Mouse (Mus musculus) monocyte, adult 5-6 weeks (primary cell): ENCODE data around the gene Bfsp2. TPM values are rescaled to one million over a fixed set of nuclear protein-coding genes. Genes with fewer than 3 reads are reported as not detected.
"Not testable (repeated sequence)": the region's sequence is repeated elsewhere in the genome, so short reads cannot be mapped to it uniquely, and the experiment has no call there.

ENCODE experiments used
- ATAC-seq: fragments of 153-309, 156-312 bp; replicated peaks from 2 replicates; pipeline ENCODE4 v1.8.0; 2017; ENCODE audit warnings: mild to moderate bottlenecking; ENCODE audit not compliant: low TSS enrichment, insufficient number of reproducible peaks, severe bottlenecking, poor library complexity, low FRiP score
- total RNA-seq: library from RNA; stranded (forward); fragments of 200-1000, 200-491, 200-594 nt; gene quantifications from 3 replicates; pipeline ENCODE4 v1.2.3, GENCODE M21; 2017

Bfsp2 gene
- total RNA-seq, 1 experiment from 2014 or later = 3.0 TPM

GRCm38 (mm10) chr9:103443121-103443823 is 36.9 kb downstream of the Bfsp2 start:
- no peak for ATAC-seq

GRCm38 (mm10) chr9:103440597-103440996 is 39.6 kb downstream of the Bfsp2 start:
- no peak for ATAC-seq

GRCm38 (mm10) chr9:103437104-103437503 is 43.1 kb downstream of the Bfsp2 start:
- no peak for ATAC-seq

- ATAC-seq = no peak; the same call in 1 of the 2 replicates
These were observed 46.1 kb downstream of the Bfsp2 start for GRCm38 (mm10) chr9:103434116-103434515.

- ATAC-seq = no peak
These were observed 48.0 kb downstream of the Bfsp2 start for GRCm38 (mm10) chr9:103432122-103432778.

- no peak for ATAC-seq
These were observed 48.5 kb downstream of the Bfsp2 start for GRCm38 (mm10) chr9:103431718-103432117.

GRCm38 (mm10) chr9:103430431-103431220 is 49.6 kb downstream of the Bfsp2 start:
- ATAC-seq = no peak

GRCm38 (mm10) chr9:103426425-103426824 is 53.8 kb downstream of the Bfsp2 start:
- ATAC-seq = 0 out of 2 replicates have a peak, but pooled peaks have one; percentile 36

GRCm38 (mm10) chr9:103424869-103425268 is 55.4 kb downstream of the Bfsp2 start:
- peak; percentile 49; the same call in 1 of the 2 replicates for ATAC-seq

- no peak for ATAC-seq
These were observed 56.3 kb downstream of the Bfsp2 start for GRCm38 (mm10) chr9:103423951-103424350.

GRCm38 (mm10) chr9:103423384-103423783 is 56.8 kb downstream of the Bfsp2 start:
- ATAC-seq = no peak

GRCm38 (mm10) chr9:103422847-103423246 is 57.4 kb downstream of the Bfsp2 start:
- ATAC-seq = no peak

- ATAC-seq = no peak
These were observed 59.4 kb downstream of the Bfsp2 start for GRCm38 (mm10) chr9:103420844-103421243.

GRCm38 (mm10) chr9:103418786-103419185 is 61.4 kb downstream of the Bfsp2 start:
- no peak for ATAC-seq

- not testable (repeated sequence) for ATAC-seq
These were observed 62.0 kb downstream of the Bfsp2 start for GRCm38 (mm10) chr9:103418267-103418666.

GRCm38 (mm10) chr9:103413457-103413856 is 66.8 kb downstream of the Bfsp2 start:
- ATAC-seq = no peak

- no peak for ATAC-seq
These were observed 71.1 kb downstream of the Bfsp2 start for GRCm38 (mm10) chr9:103409119-103409518.

- no peak for ATAC-seq
These were observed 72.0 kb downstream of the Bfsp2 start for GRCm38 (mm10) chr9:103408136-103408777.
